Mouse (Mus musculus) lung, adult 2 months (tissue): ENCODE results near the gene Ift43.

Source experiments
- CTCF ChIP-seq: fragments of 200-500 bp; IDR thresholded peaks from 2 replicates; pipeline ENCODE4 v1.5.1; 2011; ENCODE audit warnings: mild to moderate bottlenecking, low read length, control low read depth; ENCODE audit not compliant: insufficient read depth
- POLR2A ChIP-seq: fragments of 200-500 bp; IDR thresholded peaks from 2 replicates; pipeline ENCODE4 v1.6.1; 2011; ENCODE audit warnings: low read depth, mild to moderate bottlenecking, control low read depth, low read length, borderline replicate concordance; ENCODE audit errors: extremely low read depth

GRCm38 (mm10) chr12:86049813-86050212 lies 32.5 kb upstream of the Ift43 start:
- TF ChIP-seq CTCF (no peak), POLR2A (no peak)
